Mouse (Mus musculus): ENCODE measurements around the gene Dhrs13. TPM values are rescaled to one million over a fixed set of nuclear protein-coding genes. Genes with fewer than 3 reads are reported as not detected.

The Dhrs13 gene
- total RNA-seq (2021) = 9.9 and 10.3 TPM in 2 replicates
- long read RNA-seq, experiment 1, transcript Dhrs13-201 (5 exons, 1,779 nt) = major isoform, 17 of 18 reads
- long read RNA-seq, experiment 1, partial matches to known transcripts = 0 of 18 reads
- long read RNA-seq, experiment 1, other reads (novel, unspliced or antisense) = 0 of 18 reads
- long read RNA-seq, experiment 2, transcript Dhrs13-201 (5 exons, 1,779 nt) = major isoform, 6 of 11 reads
- long read RNA-seq, experiment 2, partial matches to known transcripts = 1 of 11 reads
- long read RNA-seq, experiment 2, other reads (novel, unspliced or antisense) = 4 of 11 reads

GRCm38 (mm10) chr11:78031947-78032808, at the start of gene Dhrs13:
Dhrs13 (plus strand) TSS chr11:78032280.
- peak; percentile 96 for DNase-seq

GRCm38 (mm10) chr11:77982441-77982905, 49.6 kb upstream of the Dhrs13 start, which contains the start of gene Phf12:
Phf12 (plus strand) TSS chr11:77982754.
- peak; percentile 100 for DNase-seq

- peak; percentile 83 for DNase-seq
These were observed 48.7 kb upstream of the Dhrs13 start for GRCm38 (mm10) chr11:77983191-77983936.

GRCm38 (mm10) chr11:77983937-77984835, 47.9 kb upstream of the Dhrs13 start:
- DNase-seq = peak; percentile 88

- peak; percentile 79 for DNase-seq
These were observed 47.2 kb upstream of the Dhrs13 start for GRCm38 (mm10) chr11:77984836-77985231.

- no peak for DNase-seq
These were observed 46.5 kb upstream of the Dhrs13 start for GRCm38 (mm10) chr11:77985541-77986065.

GRCm38 (mm10) chr11:77989071-77989690, 42.9 kb upstream of the Dhrs13 start:
- DNase-seq = no peak

GRCm38 (mm10) chr11:77995556-77995955, 36.5 kb upstream of the Dhrs13 start:
- no peak for DNase-seq

GRCm38 (mm10) chr11:78006446-78006845, 25.6 kb upstream of the Dhrs13 start:
- no peak for DNase-seq

- DNase-seq = peak; percentile 79
These were observed 12.4 kb upstream of the Dhrs13 start for GRCm38 (mm10) chr11:78019676-78020075.

GRCm38 (mm10) chr11:78023607-78024006, 8.5 kb upstream of the Dhrs13 start:
- DNase-seq = peak; percentile 69

GRCm38 (mm10) chr11:78029240-78029639, 2.8 kb upstream of the Dhrs13 start:
- DNase-seq = no peak

GRCm38 (mm10) chr11:78030600-78030999, 1.5 kb upstream of the Dhrs13 start:
- no peak for DNase-seq

GRCm38 (mm10) chr11:78031389-78031788, 691 bp upstream of the Dhrs13 start:
- no peak for DNase-seq

- DNase-seq = no peak
These were observed 722 bp downstream of the Dhrs13 start for GRCm38 (mm10) chr11:78032809-78033195.

- peak; percentile 55 for DNase-seq
These were observed 2.0 kb downstream of the Dhrs13 start for GRCm38 (mm10) chr11:78033931-78034617.

GRCm38 (mm10) chr11:78036791-78037190, 4.7 kb downstream of the Dhrs13 start:
- DNase-seq = no peak

GRCm38 (mm10) chr11:78037831-78038752, 6.0 kb downstream of the Dhrs13 start, which contains the start of gene Flot2:
Flot2 (plus strand) TSS chr11:78037931.
- peak; percentile 83 for DNase-seq

- DNase-seq = no peak
These were observed 8.8 kb downstream of the Dhrs13 start for GRCm38 (mm10) chr11:78040878-78041277.
